Mouse (Mus musculus): ENCODE measurements around the gene Rps3a1. TPM values are rescaled to one million over a fixed set of nuclear protein-coding genes. Genes with fewer than 3 reads are reported as not detected.
A peak's percentile ranks its signal among the peaks of the same experiment; 100 is the strongest.

Gene Rps3a1
- 1,770 and 1,788 TPM in 2 replicates for polyA plus RNA-seq (2011; ENCODE audit: insufficient read length, low read depth, missing spikeins)

DNA sequence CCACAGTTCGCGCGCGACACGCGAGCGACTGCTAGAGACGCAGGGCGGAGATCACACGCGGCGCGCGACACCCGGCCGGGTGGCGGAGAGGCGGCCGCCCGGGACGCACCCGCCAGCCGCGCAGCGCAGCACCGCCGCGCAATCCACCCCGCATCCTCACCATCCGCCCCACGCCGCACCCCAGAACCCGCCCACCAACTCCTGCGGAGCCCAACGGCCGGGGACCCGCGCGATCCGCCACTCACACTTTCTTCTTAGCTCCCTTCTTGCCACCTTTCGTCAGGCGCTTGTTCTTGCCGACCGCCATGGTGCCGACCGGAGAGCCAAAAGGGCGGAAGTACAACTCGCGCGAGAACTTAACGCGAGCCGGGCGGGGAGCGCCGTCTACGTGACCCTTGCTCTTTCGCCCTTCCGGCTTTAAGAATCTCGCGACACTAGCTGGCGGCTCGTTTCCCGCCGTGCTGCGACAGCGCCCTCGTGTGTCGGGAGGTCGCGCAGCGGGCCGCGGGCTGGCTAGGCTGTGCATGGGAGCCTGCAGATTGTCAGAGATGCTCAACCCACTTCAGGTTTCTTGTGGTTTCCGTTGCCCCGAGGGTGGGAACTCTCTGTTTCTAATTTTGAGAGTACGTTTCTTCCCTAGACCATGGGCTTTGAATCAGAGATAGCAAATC is at the start of gene Rps3a1:
Gene Rps3a1 (minus strand): TSS at position 440 of the 671 bp plus-strand sequence.
- TF ChIP-seq CTCF (IDR thresholded peaks at IDR 0.05; ENCODE audit: borderline replicate concordance, insufficient read depth, low read length), result peak; percentile 98
- TF ChIP-seq POLR2A (IDR thresholded peaks at IDR 0.05; ENCODE audit: low read depth, low read length), result peak; percentile 89
- Histone ChIP-seq H3K4me3 (ENCODE audit: insufficient read depth, low read length) (peak within 1 kb of the TSS; percentile 94), H3K27ac (ENCODE audit: insufficient read depth, low read length) (peak within 1 kb of the TSS; percentile 35), H3K4me1 (ENCODE audit: control insufficient read depth, insufficient read depth, low read length) (no peaks in the 10 kb centered on the region)

DNA sequence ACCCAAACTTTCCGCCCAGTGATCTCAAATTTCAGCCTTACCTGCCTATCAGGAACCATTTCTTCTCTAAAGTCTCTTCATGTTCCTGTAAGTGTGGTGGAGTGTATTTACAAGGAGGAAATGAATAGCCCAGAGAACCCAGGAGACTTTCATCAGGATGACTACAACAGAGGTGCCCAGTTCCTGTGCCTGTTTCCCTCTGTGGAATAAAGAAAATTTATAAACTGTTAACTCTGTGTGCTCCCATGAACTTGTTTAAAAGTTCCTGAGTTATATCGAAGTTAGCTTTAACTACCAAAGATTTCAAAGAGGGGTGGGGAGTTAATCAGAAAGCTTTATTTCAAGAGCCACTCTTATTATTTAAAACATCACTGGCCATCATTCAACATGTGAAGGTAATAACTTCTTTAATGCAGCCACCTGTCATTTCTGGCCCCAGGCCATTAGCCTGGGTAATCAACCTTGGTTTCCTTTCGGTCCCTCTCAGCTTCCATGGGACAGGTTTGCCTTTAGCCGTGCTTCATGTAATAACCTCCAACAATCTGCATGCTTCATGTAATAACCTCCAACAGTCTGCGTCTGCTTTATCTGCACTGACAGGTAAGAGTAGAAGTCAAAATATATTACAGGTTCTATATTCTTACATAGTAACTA is 45.4 kb upstream of the Rps3a1 start:
- TF ChIP-seq CTCF (IDR thresholded peaks at IDR 0.05; ENCODE audit: borderline replicate concordance, insufficient read depth, low read length), result no peak
- no peak for TF ChIP-seq POLR2A (IDR thresholded peaks at IDR 0.05; ENCODE audit: low read depth, low read length)
- Histone ChIP-seq H3K27ac (ENCODE audit: insufficient read depth, low read length) (no peak overlapping the region), H3K4me3 (ENCODE audit: insufficient read depth, low read length) (no peak overlapping the region), H3K4me1 (ENCODE audit: control insufficient read depth, insufficient read depth, low read length) (no peaks in the 10 kb centered on the region)

DNA sequence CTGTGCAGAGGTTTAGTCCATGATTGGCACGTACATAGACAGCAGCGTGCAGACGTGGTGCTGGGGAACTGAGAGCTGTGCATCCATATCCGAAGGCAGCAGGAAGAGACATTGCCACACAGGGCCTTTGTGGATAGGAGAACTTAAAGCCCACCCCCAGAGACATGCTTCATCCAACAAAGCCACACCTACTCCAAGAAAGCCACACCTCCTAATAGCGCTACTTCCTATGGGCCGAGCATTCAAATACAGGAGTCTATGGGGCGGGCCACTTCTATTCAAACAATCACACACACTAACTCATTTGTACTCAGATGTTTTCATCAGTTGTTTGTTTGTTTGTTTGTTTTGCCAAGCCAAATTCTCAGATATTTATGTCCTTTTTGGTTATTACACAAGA is 42.0 kb upstream of the Rps3a1 start:
- no peak overlapping the region for H3K27ac ChIP-seq (ENCODE audit: insufficient read depth, low read length)
- H3K4me3 ChIP-seq (ENCODE audit: insufficient read depth, low read length), result no peak overlapping the region
- TF ChIP-seq POLR2A (IDR thresholded peaks at IDR 0.05; ENCODE audit: low read depth, low read length), result no peak
- TF ChIP-seq CTCF (IDR thresholded peaks at IDR 0.05; ENCODE audit: borderline replicate concordance, insufficient read depth, low read length), result no peak
- no peaks in the 10 kb centered on the region for H3K4me1 ChIP-seq (ENCODE audit: control insufficient read depth, insufficient read depth, low read length)

DNA sequence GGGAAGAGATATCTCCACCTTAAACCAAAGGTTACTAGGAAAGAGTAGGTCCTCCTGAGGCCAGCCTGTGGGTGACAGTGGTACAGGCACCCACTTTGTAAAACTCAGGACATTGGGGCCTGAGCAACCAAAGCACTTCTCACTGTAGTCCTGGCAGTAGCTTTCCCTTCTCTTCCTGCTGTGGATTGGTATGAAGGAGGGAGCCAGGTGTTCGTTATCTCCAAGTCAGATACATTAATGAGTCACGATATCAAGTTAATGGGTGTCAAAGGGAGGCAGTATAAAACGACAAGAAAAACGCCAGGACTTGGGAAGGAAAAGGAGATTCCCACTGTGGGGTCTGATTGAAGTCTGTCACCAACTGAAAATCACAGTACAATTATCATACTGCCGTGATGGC is 38.6 kb upstream of the Rps3a1 start:
- TF ChIP-seq POLR2A (IDR thresholded peaks at IDR 0.05; ENCODE audit: low read depth, low read length) (no peak), CTCF (IDR thresholded peaks at IDR 0.05; ENCODE audit: borderline replicate concordance, insufficient read depth, low read length) (no peak)
- H3K27ac ChIP-seq (ENCODE audit: insufficient read depth, low read length), result no peak overlapping the region
- H3K4me3 ChIP-seq (ENCODE audit: insufficient read depth, low read length), result no peak overlapping the region
- H3K4me1 ChIP-seq (ENCODE audit: control insufficient read depth, insufficient read depth, low read length), result no peaks in the 10 kb centered on the region

DNA sequence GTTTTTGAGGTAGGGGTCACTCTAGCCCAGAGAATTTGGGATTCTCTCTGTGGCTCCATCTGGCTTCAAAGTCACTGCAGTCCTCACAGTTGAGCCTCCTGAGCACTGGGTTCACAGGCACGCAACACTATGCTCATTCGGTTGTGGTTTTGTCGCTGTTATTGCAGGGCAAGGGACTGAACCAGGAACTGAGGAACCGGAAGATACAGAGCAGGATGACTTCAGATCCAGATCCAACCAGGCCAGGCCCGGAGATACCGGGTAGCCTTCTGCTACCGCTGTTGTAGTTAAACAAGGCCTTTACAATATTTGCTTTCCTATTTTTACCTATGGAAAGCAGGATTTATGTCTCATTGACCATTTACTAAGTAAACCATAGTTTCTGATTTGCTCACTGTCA is 37.2 kb upstream of the Rps3a1 start:
- Histone ChIP-seq H3K4me1 (ENCODE audit: control insufficient read depth, insufficient read depth, low read length) (no peaks in the 10 kb centered on the region), H3K4me3 (ENCODE audit: insufficient read depth, low read length) (no peak overlapping the region), H3K27ac (ENCODE audit: insufficient read depth, low read length) (no peak overlapping the region)
- TF ChIP-seq CTCF (IDR thresholded peaks at IDR 0.05; ENCODE audit: borderline replicate concordance, insufficient read depth, low read length) (no peak), POLR2A (IDR thresholded peaks at IDR 0.05; ENCODE audit: low read depth, low read length) (no peak)

DNA sequence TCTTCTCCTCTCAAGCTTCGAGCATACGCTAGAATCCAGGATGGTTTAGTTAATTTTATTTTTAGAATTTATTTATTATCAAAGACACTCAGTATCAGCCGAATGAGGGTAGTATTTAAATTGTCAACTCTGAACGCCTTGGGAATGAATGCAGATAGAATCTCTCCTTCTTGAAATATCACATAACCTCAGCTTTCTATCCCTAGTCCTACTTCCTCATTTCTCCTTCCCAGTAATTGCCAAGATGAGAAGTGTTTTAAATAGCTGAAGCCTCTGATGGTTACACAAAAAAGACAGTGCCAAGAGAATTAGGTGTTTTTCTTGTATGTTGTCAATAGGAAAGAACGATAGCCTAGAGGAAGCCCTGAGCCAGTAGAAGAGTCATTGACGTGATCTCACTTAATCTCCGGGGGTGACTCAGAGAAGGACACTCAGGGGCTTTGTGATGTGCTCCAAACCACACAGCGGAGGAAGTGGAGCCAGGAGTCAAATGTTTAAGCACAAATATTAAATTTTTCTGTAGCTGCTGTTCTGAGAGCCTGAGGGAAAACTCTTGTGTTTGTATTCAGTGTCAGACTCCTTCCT is 26.4 kb upstream of the Rps3a1 start:
- TF ChIP-seq POLR2A (IDR thresholded peaks at IDR 0.05; ENCODE audit: low read depth, low read length) (no peak), CTCF (IDR thresholded peaks at IDR 0.05; ENCODE audit: borderline replicate concordance, insufficient read depth, low read length) (no peak)
- no peaks in the 10 kb centered on the region for H3K4me1 ChIP-seq (ENCODE audit: control insufficient read depth, insufficient read depth, low read length)
- no peak overlapping the region for H3K4me3 ChIP-seq (ENCODE audit: insufficient read depth, low read length)
- no peak overlapping the region for H3K27ac ChIP-seq (ENCODE audit: insufficient read depth, low read length)

DNA sequence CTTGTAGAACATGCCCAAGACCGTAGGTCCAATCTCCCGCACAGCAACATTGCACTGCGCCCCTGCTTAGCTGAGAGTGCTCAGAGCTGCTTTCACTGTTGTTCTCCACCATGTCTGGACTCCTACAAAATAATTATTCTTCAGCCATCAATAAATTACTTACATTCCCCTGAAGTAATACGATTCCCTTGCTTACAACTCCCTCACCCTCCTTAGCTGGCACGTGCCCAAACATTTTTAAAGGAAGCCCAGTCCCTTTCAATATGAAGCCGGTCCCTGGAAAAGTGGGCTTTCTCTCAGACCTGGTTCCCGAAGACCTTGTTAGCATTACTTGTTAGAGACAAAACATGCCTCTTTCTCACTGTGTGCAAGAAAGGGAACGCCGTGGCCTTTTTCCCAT is 7.0 kb upstream of the Rps3a1 start:
- no peak for TF ChIP-seq POLR2A (IDR thresholded peaks at IDR 0.05; ENCODE audit: low read depth, low read length)
- no peak for TF ChIP-seq CTCF (IDR thresholded peaks at IDR 0.05; ENCODE audit: borderline replicate concordance, insufficient read depth, low read length)
- Histone ChIP-seq H3K4me1 (ENCODE audit: control insufficient read depth, insufficient read depth, low read length) (no peaks in the 10 kb centered on the region), H3K27ac (ENCODE audit: insufficient read depth, low read length) (no peak overlapping the region), H3K4me3 (ENCODE audit: insufficient read depth, low read length) (no peak overlapping the region)

DNA sequence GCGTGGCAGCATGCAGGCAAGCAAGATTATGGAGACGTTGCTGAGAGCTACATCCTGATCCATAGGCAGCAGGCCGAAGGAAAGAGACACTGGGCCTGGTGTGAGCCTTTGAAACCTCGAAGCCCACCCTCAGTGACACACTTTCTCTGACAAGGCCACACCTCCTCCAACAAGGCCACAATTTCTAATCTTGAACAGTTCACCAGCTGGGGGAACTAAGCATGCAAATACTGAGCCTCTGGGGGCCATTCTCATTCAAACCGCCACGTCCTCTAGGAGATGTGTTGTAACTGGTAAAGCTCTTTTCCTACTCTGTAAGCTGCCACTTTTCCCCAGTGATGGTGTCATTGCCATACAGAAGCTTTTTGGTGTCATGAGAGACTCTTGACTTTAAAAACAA is 6.6 kb upstream of the Rps3a1 start:
- TF ChIP-seq CTCF (IDR thresholded peaks at IDR 0.05; ENCODE audit: borderline replicate concordance, insufficient read depth, low read length) (no peak), POLR2A (IDR thresholded peaks at IDR 0.05; ENCODE audit: low read depth, low read length) (no peak)
- Histone ChIP-seq H3K4me1 (ENCODE audit: control insufficient read depth, insufficient read depth, low read length) (no peaks in the 10 kb centered on the region), H3K27ac (ENCODE audit: insufficient read depth, low read length) (no peak overlapping the region), H3K4me3 (ENCODE audit: insufficient read depth, low read length) (no peak overlapping the region)

DNA sequence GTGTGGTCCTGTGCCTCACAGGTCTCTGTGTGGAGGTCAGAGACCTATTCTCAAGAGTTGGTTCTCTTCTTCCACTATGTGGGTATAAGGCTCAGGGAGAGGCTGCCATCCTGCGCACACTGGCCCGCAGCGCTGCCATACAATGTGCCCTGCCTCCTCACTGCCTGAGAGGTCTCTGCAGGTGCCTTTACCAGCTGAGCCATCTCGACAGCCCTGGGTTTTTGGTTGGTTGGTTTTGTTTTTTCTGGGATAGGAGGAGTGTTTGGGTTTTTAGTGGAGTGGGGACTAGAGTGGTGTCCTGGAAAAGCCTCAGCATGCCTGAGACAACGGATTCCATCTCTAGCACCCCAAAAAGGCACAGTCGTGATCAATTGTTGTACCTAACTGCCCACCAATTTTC is 841 bp upstream of the Rps3a1 start:
- TF ChIP-seq POLR2A (IDR thresholded peaks at IDR 0.05; ENCODE audit: low read depth, low read length), result no peak
- no peak for TF ChIP-seq CTCF (IDR thresholded peaks at IDR 0.05; ENCODE audit: borderline replicate concordance, insufficient read depth, low read length)
- H3K27ac ChIP-seq (ENCODE audit: insufficient read depth, low read length), result no peak overlapping the region

DNA sequence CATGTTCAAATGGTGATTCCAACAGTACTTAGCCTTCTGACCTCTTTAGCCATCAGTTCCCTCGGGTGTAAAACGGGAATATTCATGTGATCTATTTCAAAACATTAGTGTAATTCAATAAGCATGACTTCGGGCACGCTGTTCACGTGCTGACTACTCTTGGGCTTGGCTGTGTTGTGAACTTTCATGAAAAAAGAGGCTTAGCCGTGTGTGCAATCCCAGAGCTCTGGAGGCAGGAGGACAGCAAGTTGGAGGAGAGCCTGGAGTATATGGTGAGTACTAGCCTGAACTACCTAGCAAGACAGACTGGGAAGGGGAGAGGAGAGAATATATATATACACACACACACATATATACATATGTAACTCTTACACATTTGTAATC is 424 bp upstream of the Rps3a1 start:
- peak overlapping the region; percentile 19 for H3K27ac ChIP-seq (ENCODE audit: insufficient read depth, low read length)
- no peak for TF ChIP-seq POLR2A (IDR thresholded peaks at IDR 0.05; ENCODE audit: low read depth, low read length)
- no peak for TF ChIP-seq CTCF (IDR thresholded peaks at IDR 0.05; ENCODE audit: borderline replicate concordance, insufficient read depth, low read length)
- H3K4me3 ChIP-seq (ENCODE audit: insufficient read depth, low read length), result no peak overlapping the region
- no peaks in the 10 kb centered on the region for H3K4me1 ChIP-seq (ENCODE audit: control insufficient read depth, insufficient read depth, low read length)

More for the DNA sequence above, 841 bp upstream of the Rps3a1 start:
- no peaks in the 10 kb centered on the region for H3K4me1 ChIP-seq (ENCODE audit: control insufficient read depth, insufficient read depth, low read length)
- no peak overlapping the region for H3K4me3 ChIP-seq (ENCODE audit: insufficient read depth, low read length)
